Mouse (Mus musculus): ENCODE results near the gene Arhgap25. TPM values are rescaled to one million over a fixed set of nuclear protein-coding genes. Genes with fewer than 3 reads are reported as not detected.

Gene Arhgap25
- polyA plus RNA-seq, 1 experiment: 1.4 TPM

GRCm38 (mm10) chr6:87519809-87520208, 13.2 kb downstream of the Arhgap25 start:
- no peak for DNase-seq (ENCODE audit: low read depth)
- TF ChIP-seq POLR2A (IDR thresholded peaks at IDR 0.05; ENCODE audit: borderline replicate concordance, extremely low read depth, insufficient read depth, insufficient read length, poor library complexity, severe bottlenecking): no peak

GRCm38 (mm10) chr6:87518622-87519021, 14.4 kb downstream of the Arhgap25 start:
- DNase-seq (ENCODE audit: low read depth): no peak
- TF ChIP-seq POLR2A (IDR thresholded peaks at IDR 0.05; ENCODE audit: borderline replicate concordance, extremely low read depth, insufficient read depth, insufficient read length, poor library complexity, severe bottlenecking) (no peak), CTCF (IDR thresholded peaks at IDR 0.05; ENCODE audit: borderline replicate concordance, extremely low read depth, insufficient read depth, insufficient read length) (no peak)

- TF ChIP-seq POLR2A (IDR thresholded peaks at IDR 0.05; ENCODE audit: borderline replicate concordance, extremely low read depth, insufficient read depth, insufficient read length, poor library complexity, severe bottlenecking): no peak
- no peak for TF ChIP-seq CTCF (IDR thresholded peaks at IDR 0.05; ENCODE audit: borderline replicate concordance, extremely low read depth, insufficient read depth, insufficient read length)
- no peak for DNase-seq (ENCODE audit: low read depth)
Observed at GRCm38 (mm10) chr6:87517753-87518409, 15.2 kb downstream of the Arhgap25 start.

GRCm38 (mm10) chr6:87514321-87514720, 18.7 kb downstream of the Arhgap25 start:
- TF ChIP-seq POLR2A (IDR thresholded peaks at IDR 0.05; ENCODE audit: borderline replicate concordance, extremely low read depth, insufficient read depth, insufficient read length, poor library complexity, severe bottlenecking) (no peak), CTCF (IDR thresholded peaks at IDR 0.05; ENCODE audit: borderline replicate concordance, extremely low read depth, insufficient read depth, insufficient read length) (no peak)

GRCm38 (mm10) chr6:87513046-87513767, 19.9 kb downstream of the Arhgap25 start:
- TF ChIP-seq CTCF (IDR thresholded peaks at IDR 0.05; ENCODE audit: borderline replicate concordance, extremely low read depth, insufficient read depth, insufficient read length) (peak; percentile 86), POLR2A (IDR thresholded peaks at IDR 0.05; ENCODE audit: borderline replicate concordance, extremely low read depth, insufficient read depth, insufficient read length, poor library complexity, severe bottlenecking) (no peak)
- DNase-seq (ENCODE audit: low read depth): peak; percentile 70

More at GRCm38 (mm10) chr6:87514321-87514720, 18.7 kb downstream of the Arhgap25 start:
- DNase-seq (ENCODE audit: low read depth): no peak

- DNase-seq (ENCODE audit: low read depth): no peak
- TF ChIP-seq CTCF (IDR thresholded peaks at IDR 0.05; ENCODE audit: borderline replicate concordance, extremely low read depth, insufficient read depth, insufficient read length) (no peak), POLR2A (IDR thresholded peaks at IDR 0.05; ENCODE audit: borderline replicate concordance, extremely low read depth, insufficient read depth, insufficient read length, poor library complexity, severe bottlenecking) (no peak)
Observed at GRCm38 (mm10) chr6:87510999-87511398, 22.1 kb downstream of the Arhgap25 start.

GRCm38 (mm10) chr6:87509806-87510205, 23.3 kb downstream of the Arhgap25 start:
- no peak for TF ChIP-seq CTCF (IDR thresholded peaks at IDR 0.05; ENCODE audit: borderline replicate concordance, extremely low read depth, insufficient read depth, insufficient read length)
- TF ChIP-seq POLR2A (IDR thresholded peaks at IDR 0.05; ENCODE audit: borderline replicate concordance, extremely low read depth, insufficient read depth, insufficient read length, poor library complexity, severe bottlenecking): no peak
- no peak for DNase-seq (ENCODE audit: low read depth)

- DNase-seq (ENCODE audit: low read depth): no peak
- TF ChIP-seq CTCF (IDR thresholded peaks at IDR 0.05; ENCODE audit: borderline replicate concordance, extremely low read depth, insufficient read depth, insufficient read length) (no peak), POLR2A (IDR thresholded peaks at IDR 0.05; ENCODE audit: borderline replicate concordance, extremely low read depth, insufficient read depth, insufficient read length, poor library complexity, severe bottlenecking) (no peak)
Observed at GRCm38 (mm10) chr6:87504875-87505274, 28.2 kb downstream of the Arhgap25 start.

- no peak for DNase-seq (ENCODE audit: low read depth)
- TF ChIP-seq CTCF (IDR thresholded peaks at IDR 0.05; ENCODE audit: borderline replicate concordance, extremely low read depth, insufficient read depth, insufficient read length): no peak
- no peak for TF ChIP-seq POLR2A (IDR thresholded peaks at IDR 0.05; ENCODE audit: borderline replicate concordance, extremely low read depth, insufficient read depth, insufficient read length, poor library complexity, severe bottlenecking)
Observed at GRCm38 (mm10) chr6:87503976-87504375, 29.1 kb downstream of the Arhgap25 start.

GRCm38 (mm10) chr6:87503536-87503935, 29.5 kb downstream of the Arhgap25 start:
- TF ChIP-seq POLR2A (IDR thresholded peaks at IDR 0.05; ENCODE audit: borderline replicate concordance, extremely low read depth, insufficient read depth, insufficient read length, poor library complexity, severe bottlenecking) (no peak), CTCF (IDR thresholded peaks at IDR 0.05; ENCODE audit: borderline replicate concordance, extremely low read depth, insufficient read depth, insufficient read length) (no peak)
- no peak for DNase-seq (ENCODE audit: low read depth)

GRCm38 (mm10) chr6:87502831-87503286, 30.2 kb downstream of the Arhgap25 start:
- no peak for DNase-seq (ENCODE audit: low read depth)

GRCm38 (mm10) chr6:87502411-87502810, 30.6 kb downstream of the Arhgap25 start:
- TF ChIP-seq POLR2A (IDR thresholded peaks at IDR 0.05; ENCODE audit: borderline replicate concordance, extremely low read depth, insufficient read depth, insufficient read length, poor library complexity, severe bottlenecking) (no peak), CTCF (IDR thresholded peaks at IDR 0.05; ENCODE audit: borderline replicate concordance, extremely low read depth, insufficient read depth, insufficient read length) (no peak)

More at GRCm38 (mm10) chr6:87502831-87503286, 30.2 kb downstream of the Arhgap25 start:
- no peak for TF ChIP-seq POLR2A (IDR thresholded peaks at IDR 0.05; ENCODE audit: borderline replicate concordance, extremely low read depth, insufficient read depth, insufficient read length, poor library complexity, severe bottlenecking)
- TF ChIP-seq CTCF (IDR thresholded peaks at IDR 0.05; ENCODE audit: borderline replicate concordance, extremely low read depth, insufficient read depth, insufficient read length): no peak

More at GRCm38 (mm10) chr6:87502411-87502810, 30.6 kb downstream of the Arhgap25 start:
- DNase-seq (ENCODE audit: low read depth): no peak

Measured in brain, embryonic 14.5 days (tissue).